Mouse (Mus musculus) brain, embryonic 14.5 days (tissue): ENCODE measurements around the gene Preb.

Experiments
- CTCF ChIP-seq: fragments of 200-500 bp; IDR thresholded peaks from 2 replicates; pipeline ENCODE4 v1.5.1; 2012; ENCODE audit warnings: inconsistent platforms, mild to moderate bottlenecking, moderate library complexity, borderline replicate concordance; ENCODE audit not compliant: insufficient read depth, insufficient read length; ENCODE audit errors: extremely low read depth
- POLR2A ChIP-seq: fragments of 200-500 bp; IDR thresholded peaks from 2 replicates; pipeline ENCODE4 v1.6.1; 2012; ENCODE audit warnings: mild to moderate bottlenecking, inconsistent platforms, borderline replicate concordance; ENCODE audit not compliant: poor library complexity, insufficient read depth, insufficient read length, severe bottlenecking; ENCODE audit errors: extremely low read depth

- TF ChIP-seq CTCF, result no peak
- no peak for TF ChIP-seq POLR2A
Measured at GRCm38 (mm10) chr5:30922581-30923041, 37.5 kb downstream of the Preb start.
